Mouse (Mus musculus) liver, embryonic 14.5 days (tissue): ENCODE results near the gene Dnajc1.

Experiments
- CTCF ChIP-seq: IDR thresholded peaks from 2 replicates; pipeline ENCODE4 v1.5.1; 2016; ENCODE audit warnings: antibody characterized with exemption, low read depth, control low read depth
- EP300 ChIP-seq: IDR thresholded peaks from 2 replicates; pipeline ENCODE4 v1.6.1; 2016; ENCODE audit warnings: antibody characterized with exemption, low read depth

GRCm38 (mm10) chr2:18265736-18266135 lies 126.9 kb downstream of the Dnajc1 start:
- TF ChIP-seq CTCF (no peak), EP300 (no peak)
